Comparison of ENCODE assay signal across 26 mouse cellular contexts in genomic region chr16:67797236-67797635, GRCm38 (mm10).
"Had no signal": no experiment of that assay in that cellular context is flagged by ENCODE, and none has a peak within 500 bp of the region (broad histone marks: within the 10 kb centered on the region; RNA-seq: fewer than 3 reads in every experiment).

No protein-coding gene starts in this region.

- H3K9me3 ChIP-seq: embryonic facial prominence, embryonic 10.5 days; embryonic facial prominence, embryonic 12.5 days; embryonic facial prominence, embryonic 13.5 days; embryonic facial prominence, embryonic 15.5 days; forebrain, embryonic 10.5 days; forebrain, embryonic 12.5 days; forebrain, embryonic 13.5 days; forebrain, embryonic 15.5 days; heart, embryonic 10.5 days had no signal

- H3K4me1 ChIP-seq: embryonic facial prominence, embryonic 10.5 days; embryonic facial prominence, embryonic 12.5 days; embryonic facial prominence, embryonic 13.5 days; embryonic facial prominence, embryonic 15.5 days; forebrain, embryonic 10.5 days; forebrain, embryonic 12.5 days; forebrain, embryonic 13.5 days; forebrain, embryonic 15.5 days; heart, embryonic 10.5 days had no signal

- H3K4me3 ChIP-seq: embryonic facial prominence, embryonic 10.5 days; embryonic facial prominence, embryonic 12.5 days; embryonic facial prominence, embryonic 13.5 days; embryonic facial prominence, embryonic 15.5 days; erythroblast, embryonic 14.5 days; forebrain, embryonic 10.5 days; forebrain, embryonic 12.5 days; forebrain, embryonic 13.5 days; forebrain, embryonic 15.5 days; gastrocnemius, adult 2 months; heart, adult 2 months; heart, embryonic 10.5 days had no signal

- ATAC-seq: forebrain, embryonic 13.5 days; forebrain, embryonic 14.5 days; forebrain, embryonic 15.5 days; forebrain, embryonic 16.5 days; forebrain, postnatal 0 days had no signal

- DNase-seq: cerebellum, postnatal 10 days; cerebellum, postnatal 14 days; cerebellum, postnatal 25 days; cerebellum, postnatal 36 days; embryo, embryonic 11 days; forebrain, postnatal 0 days; gastrocnemius, adult 2 months; gastrocnemius, postnatal 10 days; gastrocnemius, postnatal 14 days; gastrocnemius, postnatal 25 days; gastrocnemius, postnatal 36 days; heart, adult 11 months; heart, adult 18-20 months; heart, adult 2 months had no signal

- H3K27ac ChIP-seq: embryonic facial prominence, embryonic 10.5 days; embryonic facial prominence, embryonic 12.5 days; embryonic facial prominence, embryonic 13.5 days; embryonic facial prominence, embryonic 15.5 days; forebrain, embryonic 10.5 days; forebrain, embryonic 12.5 days; forebrain, embryonic 13.5 days; forebrain, embryonic 15.5 days; gastrocnemius, adult 2 months; heart, adult 2 months; heart, embryonic 10.5 days had no signal

- H3K9ac ChIP-seq: embryonic facial prominence, embryonic 12.5 days; embryonic facial prominence, embryonic 13.5 days; embryonic facial prominence, embryonic 15.5 days; forebrain, embryonic 12.5 days; forebrain, embryonic 13.5 days; forebrain, embryonic 15.5 days; forebrain, postnatal 0 days had no signal

- H3K27me3 ChIP-seq: embryonic facial prominence, embryonic 12.5 days; embryonic facial prominence, embryonic 13.5 days; embryonic facial prominence, embryonic 15.5 days; forebrain, embryonic 12.5 days; forebrain, embryonic 13.5 days; forebrain, embryonic 15.5 days had no signal

- H3K36me3 ChIP-seq: embryonic facial prominence, embryonic 10.5 days; embryonic facial prominence, embryonic 12.5 days; embryonic facial prominence, embryonic 13.5 days; embryonic facial prominence, embryonic 15.5 days; forebrain, embryonic 10.5 days; forebrain, embryonic 12.5 days; forebrain, embryonic 15.5 days; heart, embryonic 10.5 days had no signal
